Mouse (Mus musculus) olfactory bulb, adult 2 months (tissue): ENCODE results near the gene Slc39a11.

Experiments
- CTCF ChIP-seq: fragments of 200-500 bp; IDR thresholded peaks from 2 replicates; pipeline ENCODE4 v1.5.1; 2012; ENCODE audit warnings: low read depth, mild to moderate bottlenecking, low read length, moderate library complexity; ENCODE audit not compliant: insufficient read depth
- POLR2A ChIP-seq: fragments of 200-500 bp; IDR thresholded peaks from 2 replicates; pipeline ENCODE4 v1.6.1; 2012; ENCODE audit warnings: mild to moderate bottlenecking, low read depth, low read length, moderate library complexity; ENCODE audit not compliant: insufficient read depth

GRCm38 (mm10) chr11:113352085-113352815 lies 297.6 kb downstream of the Slc39a11 start:
- TF ChIP-seq CTCF (no peak), POLR2A (no peak)
